Mouse (Mus musculus): ENCODE data around the gene Trmt5. TPM values are rescaled to one million over a fixed set of nuclear protein-coding genes. Genes with fewer than 3 reads are reported as not detected.

Trmt5 gene
- polyA plus RNA-seq, 1 experiment from 2014 or later = 17.1 TPM

DNA sequence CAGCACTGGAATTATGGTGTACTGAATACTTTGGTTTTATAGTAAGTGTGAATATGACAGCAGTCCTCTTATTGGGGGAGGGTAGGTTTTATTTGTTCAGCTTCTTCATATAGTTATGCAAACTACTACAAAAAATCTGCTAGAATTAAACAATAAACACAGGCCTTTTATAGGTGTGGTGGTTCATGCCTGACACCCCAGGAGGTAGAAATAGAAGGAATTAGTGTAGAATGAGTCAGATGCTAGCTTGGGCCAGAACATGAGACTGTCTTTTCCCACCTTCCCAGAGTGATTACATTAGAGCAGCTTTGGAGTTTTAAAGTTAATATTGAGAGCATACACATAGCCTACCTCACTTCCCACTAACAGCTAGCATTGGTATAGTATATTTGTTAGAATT lies 56.3 kb downstream of the Trmt5 start:
- no peaks in the 10 kb centered on the region for H3K27me3 ChIP-seq
- no peak overlapping the region for H3K27ac ChIP-seq (replicated peaks)
- no peak for ATAC-seq (ENCODE audit: insufficient number of reproducible peaks, low FRiP score, low TSS enrichment, low read depth)
- H3K36me3 ChIP-seq = no peaks in the 10 kb centered on the region
- H3K4me2 ChIP-seq (replicated peaks) = no peak overlapping the region
- H3K9me3 ChIP-seq (replicated peaks) = no peaks in the 10 kb centered on the region
- H3K9ac ChIP-seq = no peak overlapping the region
- H3K4me1 ChIP-seq = peaks cover 3% of the 10 kb centered on the region; the same call in 1 of the 2 replicates
- no peak overlapping the region for H3K4me3 ChIP-seq (replicated peaks)

Other genes with a start within 250 kb of the Trmt5 start
- 40.0 and 48.3 TPM in 2 replicates for gene Six1, start 232.8 kb downstream of the Trmt5 start, polyA plus RNA-seq (2015; fragmentation: Nextera tagmentation; extraction: Ambion mirVana)
- gene Six4, start 173.3 kb downstream of the Trmt5 start, polyA plus RNA-seq (2015; fragmentation: Nextera tagmentation; extraction: Ambion mirVana) = 4.8 and 5.2 TPM in 2 replicates
- gene Mnat1, start 163.0 kb downstream of the Trmt5 start, polyA plus RNA-seq (2015; fragmentation: Nextera tagmentation; extraction: Ambion mirVana) = 35.4 and 35.6 TPM in 2 replicates
- 13.2 and 16.5 TPM in 2 replicates for gene Slc38a6, start 69 bp upstream of the Trmt5 start, polyA plus RNA-seq (2015; fragmentation: Nextera tagmentation; extraction: Ambion mirVana)

Data from embryonic facial prominence, embryonic 15.5 days (tissue).